Comparison of ENCODE assay signal across 18 mouse cellular contexts in the genomic region with DNA sequence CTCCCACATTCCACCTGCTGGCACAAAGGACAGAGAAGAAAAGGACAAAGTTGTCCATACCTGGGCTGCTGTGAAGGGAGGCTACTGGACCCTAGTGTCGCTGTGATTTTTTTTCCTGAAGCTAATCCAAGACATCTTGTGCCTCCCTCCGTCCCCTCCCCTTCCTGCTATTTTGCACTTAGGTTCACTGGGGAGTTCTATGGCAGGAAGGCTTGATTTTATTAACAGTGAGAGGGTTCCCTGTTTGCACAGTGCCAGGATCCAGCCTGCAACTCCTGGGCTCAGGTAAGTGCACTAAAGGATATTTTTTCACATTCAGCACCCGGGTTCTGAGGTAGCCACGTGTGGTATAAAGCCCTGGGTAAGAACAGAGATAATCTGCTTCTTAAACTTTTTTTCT. TPM values are rescaled to one million over a fixed set of nuclear protein-coding genes. Genes with fewer than 3 reads are reported as not detected.
DNase-seq lines count a peak whose midpoint lies in the region; ATAC-seq lines count a peak whose summit lies in the region.
"Had no signal": no experiment of that assay in that cellular context is flagged by ENCODE, and none has a peak within 500 bp of the region (broad histone marks: within the 10 kb centered on the region; RNA-seq: fewer than 3 reads in every experiment).

TSS of gene C1qtnf9 (plus strand) at position 251 of the 400 bp plus-strand sequence.

- no peaks in the 10 kb centered on the region for H3K9me3 ChIP-seq in kidney, embryonic 16.5 days (ENCODE audit: low read length)
- no peaks in the 10 kb centered on the region for H3K9me3 ChIP-seq in kidney, embryonic 15.5 days (replicated peaks)
- H3K9me3 ChIP-seq in midbrain, embryonic 10.5 days (replicated peaks) = no peaks in the 10 kb centered on the region
- H3K9me3 ChIP-seq: forebrain, embryonic 10.5 days; liver, embryonic 12.5 days; neural tube, embryonic 13.5 days had no signal

- H3K4me1 ChIP-seq in kidney, embryonic 16.5 days (ENCODE audit: insufficient read depth, low read length) = peaks cover 10% of the 10 kb centered on the region
- peaks cover 22% of the 10 kb centered on the region for H3K4me1 ChIP-seq in kidney, embryonic 15.5 days
- H3K4me1 ChIP-seq in midbrain, embryonic 10.5 days = peaks cover 11% of the 10 kb centered on the region
- H3K4me1 ChIP-seq: liver, embryonic 12.5 days had no signal

- WGBS in kidney, embryonic 16.5 days = 64% methylated on average over 4 of the region's 4 CpGs
- 71% methylated on average over 4 of the region's 4 CpGs for WGBS in kidney, embryonic 15.5 days
- 73% methylated on average over 4 of the region's 4 CpGs for WGBS in midbrain, embryonic 10.5 days

- intact Hi-C loops in heart, postnatal 36 days (cut with DNase I) = no loop called here

- no peak within 1 kb of the TSS for H3K4me3 ChIP-seq in kidney, embryonic 16.5 days (ENCODE audit: low read length)
- H3K4me3 ChIP-seq in kidney, embryonic 15.5 days (replicated peaks) = no peak within 1 kb of the TSS
- no peak within 1 kb of the TSS for H3K4me3 ChIP-seq in midbrain, embryonic 10.5 days
- H3K4me3 ChIP-seq: forebrain, embryonic 10.5 days; liver, embryonic 12.5 days; neural tube, embryonic 13.5 days had no signal

- H3K27ac ChIP-seq in kidney, embryonic 16.5 days (ENCODE audit: low read length) = 0 out of 2 replicates have a peak within 1 kb of the TSS, but pooled peaks have one; percentile 10
- no peak within 1 kb of the TSS; the same call in 1 of the 2 replicates for H3K27ac ChIP-seq in kidney, embryonic 15.5 days
- H3K27ac ChIP-seq in midbrain, embryonic 10.5 days (replicated peaks) = no peak within 1 kb of the TSS
- H3K27ac ChIP-seq: forebrain, embryonic 10.5 days; liver, embryonic 12.5 days; neural tube, embryonic 13.5 days had no signal

- H3K9ac ChIP-seq in kidney, embryonic 16.5 days (replicated peaks; ENCODE audit: low read length) = no peak within 1 kb of the TSS
- no peak within 1 kb of the TSS for H3K9ac ChIP-seq in kidney, embryonic 15.5 days
- H3K9ac ChIP-seq: liver, embryonic 12.5 days; neural tube, embryonic 13.5 days had no signal

- H3K27me3 ChIP-seq in kidney, embryonic 16.5 days (ENCODE audit: insufficient read depth, low read length) = no peaks in the 10 kb centered on the region
- H3K27me3 ChIP-seq in kidney, embryonic 15.5 days = no peaks in the 10 kb centered on the region
- H3K27me3 ChIP-seq in midbrain, embryonic 10.5 days (ENCODE audit: low read depth, poor library complexity, severe bottlenecking) = no peaks in the 10 kb centered on the region
- H3K27me3 ChIP-seq: liver, embryonic 12.5 days; neural tube, embryonic 13.5 days had no signal

- DNase-seq in gastrocnemius, adult 8-10 months (ENCODE audit: low spot score in 2 of 2) = no peak
- no peak for DNase-seq in gonadal fat pad, adult 2 months (ENCODE audit: low read depth)
- DNase-seq in heart, postnatal 36 days = peak in 1 of 2 experiments; percentile 30
- no peak for DNase-seq in urinary bladder, postnatal 25 days (ENCODE audit: low spot score)
- no peak for DNase-seq in midbrain, embryonic 10.5 days (ENCODE audit: low spot score)
- DNase-seq: cerebellum, adult 9-11 months; kidney, postnatal 14 days; lung, postnatal 36 days; thymus, postnatal 36 days had no signal

- H3K4me2 ChIP-seq in kidney, embryonic 16.5 days (replicated peaks; ENCODE audit: low read depth, low read length) = no peak within 1 kb of the TSS
- no peak within 1 kb of the TSS for H3K4me2 ChIP-seq in kidney, embryonic 15.5 days
- H3K4me2 ChIP-seq: liver, embryonic 12.5 days; neural tube, embryonic 13.5 days had no signal

- H3K36me3 ChIP-seq in kidney, embryonic 16.5 days (ENCODE audit: insufficient read depth, low read length) = no peaks in the 10 kb centered on the region
- peaks cover 8% of the 10 kb centered on the region; the same call in 1 of the 2 replicates for H3K36me3 ChIP-seq in kidney, embryonic 15.5 days
- peaks cover 17% of the 10 kb centered on the region for H3K36me3 ChIP-seq in midbrain, embryonic 10.5 days
- H3K36me3 ChIP-seq: liver, embryonic 12.5 days; neural tube, embryonic 13.5 days had no signal

- no peak for ATAC-seq in kidney, embryonic 16.5 days (ENCODE audit: low FRiP score, low TSS enrichment)
- no peak for ATAC-seq in kidney, embryonic 15.5 days (replicated peaks; ENCODE audit: low FRiP score)
- ATAC-seq: hindbrain, embryonic 16.5 days; intestine, postnatal 0 days; liver, embryonic 12.5 days had no signal

RNA-seq across cellular contexts. Expression of gene C1qtnf9, which starts in this region (rescaled TPM):
- 0.41 and 0.56 TPM in 2 replicates for polyA plus RNA-seq in kidney, embryonic 16.5 days (2015; fragmentation: Nextera tagmentation; extraction: Ambion mirVana)
- 0.48 and 0.57 TPM in 2 replicates for polyA plus RNA-seq in kidney, embryonic 15.5 days (2015; fragmentation: Nextera tagmentation; extraction: Ambion mirVana)
- 10 to 100 TPM; 11.8 to 23.1 (median 15.8) TPM for total RNA-seq in gastrocnemius, adult 8-10 months (2022)
- polyA plus RNA-seq in gonadal fat pad, adult 2 months (2012; rRNA removed) = 42.3 and 46.2 TPM in 2 replicates
- 10 to 100 TPM; 36.8 to 68.6 TPM for total RNA-seq in heart, postnatal 36 days (2021)
- 0.06 and 0.09 TPM in 2 replicates for polyA plus RNA-seq in midbrain, embryonic 10.5 days (2016; fragmentation: Nextera tagmentation; extraction: Ambion mirVana)
- total RNA-seq: monocyte, adult 5-6 weeks had no signal
- polyA plus RNA-seq: C2C12 had no signal

Comparison
In these comparisons a context has a peak if more than half of its experiments do, and no peak if none do; other contexts are left out.
1. RNA of gene C1qtnf9 (polyA plus RNA-seq): 42.3 to 46.2 TPM in gonadal fat pad, adult 2 months; 0.48 to 0.57 TPM in kidney, embryonic 15.5 days, 0.41 to 0.56 TPM in kidney, embryonic 16.5 days and 0.06 to 0.09 TPM in midbrain, embryonic 10.5 days; every median in the first group is over 10 times any median in the second.